Mouse (Mus musculus): Measurements from ENCODE around the gene Vwa5b2. TPM values are rescaled to one million over a fixed set of nuclear protein-coding genes. Genes with fewer than 3 reads are reported as not detected.
A peak's percentile ranks its signal among the peaks of the same experiment; 100 is the strongest.

Gene Vwa5b2
- polyA plus RNA-seq, 1 experiment from 2014 or later = 0.21 TPM

DNA sequence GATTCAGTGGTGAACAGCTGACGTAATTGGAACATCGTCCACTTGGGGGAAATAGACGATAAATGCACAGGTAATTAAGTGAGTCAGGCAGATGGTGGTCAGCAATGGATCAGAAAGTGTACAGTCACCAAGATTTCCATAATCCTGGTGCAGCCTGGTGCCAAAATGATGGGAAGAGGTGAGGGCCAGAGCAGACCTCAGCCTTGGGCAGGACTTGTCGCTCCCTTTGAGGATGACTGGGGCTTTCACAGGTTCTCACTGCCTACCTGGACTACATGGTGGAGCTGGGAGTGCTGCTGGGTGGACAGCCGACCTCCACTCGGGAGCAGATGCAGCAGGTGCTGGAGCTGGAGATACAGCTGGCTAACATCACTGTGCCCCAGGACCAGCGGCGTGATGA, 48.1 kb downstream of the Vwa5b2 start:
- no peaks in the 10 kb centered on the region for H3K36me3 ChIP-seq (replicated peaks)
- H3K9ac ChIP-seq = no peak overlapping the region
- H3K4me2 ChIP-seq = no peak overlapping the region
- H3K4me1 ChIP-seq (replicated peaks) = no peaks in the 10 kb centered on the region; the same call in 1 of the 2 replicates
- peaks cover 25% of the 10 kb centered on the region for H3K27me3 ChIP-seq
- no peaks in the 10 kb centered on the region for H3K9me3 ChIP-seq (replicated peaks)
- ATAC-seq (ENCODE audit: insufficient read depth) = no peak
- 51% methylated on average over 8 of the region's 8 CpGs for WGBS (ENCODE audit: insufficient replicate concordance)
- no peak overlapping the region for H3K27ac ChIP-seq (replicated peaks)
- no peak overlapping the region for H3K4me3 ChIP-seq (replicated peaks)

- ATAC-seq (ENCODE audit: insufficient read depth) = no peak
- no peaks in the 10 kb centered on the region for H3K36me3 ChIP-seq (replicated peaks)
- no peaks in the 10 kb centered on the region for H3K9me3 ChIP-seq (replicated peaks)
- no peak overlapping the region for H3K9ac ChIP-seq
- no peaks in the 10 kb centered on the region; the same call in 1 of the 2 replicates for H3K4me1 ChIP-seq (replicated peaks)
- H3K27me3 ChIP-seq = peaks cover 24% of the 10 kb centered on the region
- H3K4me2 ChIP-seq = no peak overlapping the region
- WGBS (ENCODE audit: insufficient replicate concordance) = 73% methylated on average over 8 of the region's 8 CpGs
- H3K4me3 ChIP-seq (replicated peaks) = no peak overlapping the region
- H3K27ac ChIP-seq (replicated peaks) = no peak overlapping the region
Observed at GRCm38 (mm10) chr16:20638367-20638766, 49.1 kb downstream of the Vwa5b2 start.

DNA sequence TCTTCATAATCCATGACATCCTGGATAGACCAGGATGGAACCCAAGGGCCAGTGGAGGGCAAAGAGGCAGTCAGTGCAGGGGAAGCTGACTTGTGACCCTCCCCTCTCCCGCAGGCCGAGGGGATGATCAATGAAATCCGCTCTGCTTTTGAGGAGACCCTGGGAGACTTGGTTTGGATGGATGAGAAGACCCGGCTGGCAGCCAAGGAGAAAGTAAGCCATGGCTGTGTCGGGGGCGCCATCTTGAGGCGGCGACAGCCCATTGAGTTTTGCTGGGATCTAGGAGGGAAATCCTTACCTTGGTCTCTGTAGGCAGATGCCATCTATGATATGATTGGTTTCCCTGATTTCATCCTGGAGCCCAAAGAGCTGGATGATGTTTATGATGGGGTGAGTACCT, 52.9 kb downstream of the Vwa5b2 start:
- Histone ChIP-seq H3K27ac (replicated peaks) (no peak overlapping the region), H3K4me3 (replicated peaks) (no peak overlapping the region), H3K27me3 (peaks cover 33% of the 10 kb centered on the region), H3K4me2 (no peak overlapping the region), H3K4me1 (replicated peaks) (no peaks in the 10 kb centered on the region; the same call in 1 of the 2 replicates), H3K36me3 (replicated peaks) (no peaks in the 10 kb centered on the region), H3K9ac (no peak overlapping the region), H3K9me3 (replicated peaks) (no peaks in the 10 kb centered on the region)
- ATAC-seq (ENCODE audit: insufficient read depth) = no peak
- 3% methylated on average over 8 of the region's 8 CpGs for WGBS (ENCODE audit: insufficient replicate concordance)

DNA sequence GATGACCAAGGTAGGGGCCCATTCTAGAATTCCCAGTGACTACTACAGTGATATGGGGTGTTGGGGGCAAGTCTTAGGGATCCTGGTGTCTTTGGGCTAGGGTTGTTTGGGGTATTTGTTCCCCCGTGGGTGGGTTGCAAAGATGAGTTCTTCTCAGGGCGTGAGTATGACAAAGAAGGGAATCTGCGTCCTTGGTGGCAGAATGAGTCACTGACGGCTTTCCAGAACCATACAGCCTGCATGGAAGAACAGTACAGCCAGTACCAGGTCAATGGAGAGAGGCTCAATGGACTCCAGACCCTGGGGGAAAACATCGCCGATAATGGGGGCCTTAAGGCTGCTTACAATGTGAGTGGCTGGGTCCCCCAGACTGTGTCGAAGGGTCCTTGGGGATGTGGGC, 54.6 kb downstream of the Vwa5b2 start:
- no peaks in the 10 kb centered on the region for H3K9me3 ChIP-seq (replicated peaks)
- H3K27me3 ChIP-seq = peaks cover 33% of the 10 kb centered on the region
- no peak overlapping the region for H3K27ac ChIP-seq (replicated peaks)
- H3K4me1 ChIP-seq (replicated peaks) = no peaks in the 10 kb centered on the region; the same call in 1 of the 2 replicates
- H3K9ac ChIP-seq = no peak overlapping the region
- H3K4me2 ChIP-seq = no peak overlapping the region
- H3K36me3 ChIP-seq (replicated peaks) = no peaks in the 10 kb centered on the region
- no peak overlapping the region for H3K4me3 ChIP-seq (replicated peaks)
- 64% methylated on average over 7 of the region's 7 CpGs for WGBS (ENCODE audit: insufficient replicate concordance)
- no peak for ATAC-seq (ENCODE audit: insufficient read depth)

- H3K36me3 ChIP-seq (replicated peaks) = peaks cover 32% of the 10 kb centered on the region
- H3K27ac ChIP-seq (replicated peaks) = peak within 1 kb of the TSS; percentile 70
- WGBS (ENCODE audit: insufficient replicate concordance) = under 1% methylated on average over 46 of the region's 46 CpGs
- H3K9me3 ChIP-seq (replicated peaks) = no peaks in the 10 kb centered on the region
- H3K4me1 ChIP-seq (replicated peaks) = peaks cover 20% of the 10 kb centered on the region
- peak within 1 kb of the TSS; percentile 79 for H3K4me3 ChIP-seq (replicated peaks)
- peak within 1 kb of the TSS; percentile 79 for H3K4me2 ChIP-seq
- peak within 1 kb of the TSS; percentile 79 for H3K9ac ChIP-seq
- ATAC-seq (ENCODE audit: insufficient read depth) = peak; percentile 92
- H3K27me3 ChIP-seq = no peaks in the 10 kb centered on the region
Observed at GRCm38 (mm10) chr16:20651076-20651946, 62.0 kb downstream of the Vwa5b2 start, which contains the start of gene Psmd2. TSS of gene Psmd2 (plus strand) at chr16:20651652.

GRCm38 (mm10) chr16:20651947-20652310, 62.7 kb downstream of the Vwa5b2 start:
- H3K27me3 ChIP-seq = no peaks in the 10 kb centered on the region
- 8% methylated on average over 12 of the region's 12 CpGs for WGBS (ENCODE audit: insufficient replicate concordance)
- H3K4me1 ChIP-seq (replicated peaks) = peaks cover 20% of the 10 kb centered on the region
- ATAC-seq (ENCODE audit: insufficient read depth) = peak; percentile 52
- H3K4me2 ChIP-seq = peak overlapping the region; percentile 79
- peaks cover 38% of the 10 kb centered on the region for H3K36me3 ChIP-seq (replicated peaks)
- peak overlapping the region; percentile 70 for H3K27ac ChIP-seq (replicated peaks)
- peak overlapping the region; percentile 79 for H3K4me3 ChIP-seq (replicated peaks)
- H3K9me3 ChIP-seq (replicated peaks) = no peaks in the 10 kb centered on the region
- peak overlapping the region; percentile 79 for H3K9ac ChIP-seq

GRCm38 (mm10) chr16:20653315-20653714, 64.0 kb downstream of the Vwa5b2 start:
- Histone ChIP-seq H3K27ac (replicated peaks) (no peak overlapping the region), H3K9ac (no peak overlapping the region), H3K4me1 (replicated peaks) (peaks cover 20% of the 10 kb centered on the region), H3K36me3 (replicated peaks) (peaks cover 52% of the 10 kb centered on the region), H3K4me3 (replicated peaks) (peak overlapping the region; percentile 79; the same call in 1 of the 2 replicates), H3K9me3 (replicated peaks) (no peaks in the 10 kb centered on the region), H3K4me2 (peak overlapping the region; percentile 79; the same call in 1 of the 2 replicates), H3K27me3 (no peaks in the 10 kb centered on the region)
- no peak for ATAC-seq (ENCODE audit: insufficient read depth)
- 39% methylated on average over 2 of the region's 2 CpGs for WGBS (ENCODE audit: insufficient replicate concordance)

MicroRNA genes within 50 kb of the gene (microRNA counts, 519-probe panel; counts per million panel counts)
- microRNA mmu-miR-1224 = 3,164 counts per million, percentile 63 among the panel's probes with 10 or more counts

Small RNA genes within 50 kb of the gene (microRNA-seq; reads per million reads assigned to microRNA genes)
- not detected for gene Mir1224

Other genes with a start within 250 kb of the Vwa5b2 start
- 17.2 and 18.5 TPM in 2 replicates for gene Abcc5, start 163.1 kb upstream of the Vwa5b2 start, polyA plus RNA-seq (2015; fragmentation: Nextera tagmentation; extraction: Ambion mirVana)
- 44.1 and 48.7 TPM in 2 replicates for gene Eif2b5, start 90.7 kb upstream of the Vwa5b2 start, polyA plus RNA-seq (2015; fragmentation: Nextera tagmentation; extraction: Ambion mirVana)
- 3.8 and 4.8 TPM in 2 replicates for gene Dvl3, start 72.5 kb upstream of the Vwa5b2 start, polyA plus RNA-seq (2015; fragmentation: Nextera tagmentation; extraction: Ambion mirVana)
- 386 and 395 TPM in 2 replicates for gene Ap2m1, start 54.0 kb upstream of the Vwa5b2 start, polyA plus RNA-seq (2015; fragmentation: Nextera tagmentation; extraction: Ambion mirVana)
- gene Abcf3, start 40.9 kb upstream of the Vwa5b2 start, polyA plus RNA-seq (2015; fragmentation: Nextera tagmentation; extraction: Ambion mirVana) = 24.6 and 28.4 TPM in 2 replicates
- 16.0 and 16.2 TPM in 2 replicates for gene Eef1akmt4, start 22.1 kb downstream of the Vwa5b2 start, polyA plus RNA-seq (2015; fragmentation: Nextera tagmentation; extraction: Ambion mirVana)
- gene Gm49333, start 22.1 kb downstream of the Vwa5b2 start, polyA plus RNA-seq (2015; fragmentation: Nextera tagmentation; extraction: Ambion mirVana) = 0.08 TPM in 1 of 2 replicates, not detected in the other
- gene Alg3, start 22.3 kb downstream of the Vwa5b2 start, polyA plus RNA-seq (2015; fragmentation: Nextera tagmentation; extraction: Ambion mirVana) = 20.7 and 22.9 TPM in 2 replicates
- 0.10 and 0.12 TPM in 2 replicates for gene Camk2n2, start 31.8 kb downstream of the Vwa5b2 start, polyA plus RNA-seq (2015; fragmentation: Nextera tagmentation; extraction: Ambion mirVana)
- gene Ece2, start 40.4 kb downstream of the Vwa5b2 start, polyA plus RNA-seq (2015; fragmentation: Nextera tagmentation; extraction: Ambion mirVana) = 0.10 TPM in 1 of 2 replicates, not detected in the other
- gene Psmd2, start 62.2 kb downstream of the Vwa5b2 start, polyA plus RNA-seq (2015; fragmentation: Nextera tagmentation; extraction: Ambion mirVana) = 164 and 171 TPM in 2 replicates
- gene Eif4g1, start 78.8 kb downstream of the Vwa5b2 start, polyA plus RNA-seq (2015; fragmentation: Nextera tagmentation; extraction: Ambion mirVana) = 86.2 and 98.5 TPM in 2 replicates
- gene Fam131a, start 103.8 kb downstream of the Vwa5b2 start, polyA plus RNA-seq (2015; fragmentation: Nextera tagmentation; extraction: Ambion mirVana) = 1.3 and 1.8 TPM in 2 replicates
- gene Polr2h, start 128.2 kb downstream of the Vwa5b2 start, polyA plus RNA-seq (2015; fragmentation: Nextera tagmentation; extraction: Ambion mirVana) = 36.4 and 39.3 TPM in 2 replicates
- gene Clcn2, start 128.3 kb downstream of the Vwa5b2 start, polyA plus RNA-seq (2015; fragmentation: Nextera tagmentation; extraction: Ambion mirVana) = 9.5 and 13.7 TPM in 2 replicates
- 0.37 and 0.47 TPM in 2 replicates for gene Chrd, start 143.7 kb downstream of the Vwa5b2 start, polyA plus RNA-seq (2015; fragmentation: Nextera tagmentation; extraction: Ambion mirVana)
- 5.0 and 5.6 TPM in 2 replicates for gene Thpo, start 145.0 kb downstream of the Vwa5b2 start, polyA plus RNA-seq (2015; fragmentation: Nextera tagmentation; extraction: Ambion mirVana)